Mouse (Mus musculus): ENCODE results near the gene Gm21992. TPM values are rescaled to one million over a fixed set of nuclear protein-coding genes. Genes with fewer than 3 reads are reported as not detected.
A peak's percentile ranks its signal among the peaks of the same experiment; 100 is the strongest.

Gm21992 gene
- polyA plus RNA-seq, 1 experiment, result 32.0 TPM

GRCm38 (mm10) chr19:4849800-4850199 lies 38.4 kb upstream of the Gm21992 start:
- TF ChIP-seq POLR2A (IDR thresholded peaks at IDR 0.05; ENCODE audit: low read depth, low read length), result no peak
- TF ChIP-seq CTCF (conservative IDR thresholded peaks at IDR 0.05; ENCODE audit: insufficient read depth, insufficient read length, low read depth, low read length), result no peak
- Histone ChIP-seq H3K4me1 (ENCODE audit: control insufficient read depth, insufficient read depth, low read length) (peaks cover 4% of the 10 kb centered on the region; the same call in 1 of the 2 replicates), H3K4me3 (ENCODE audit: insufficient read depth, low read depth, low read length) (no peak overlapping the region), H3K27me3 (replicated peaks; ENCODE audit: control insufficient read depth, insufficient read depth, low read length) (no peaks in the 10 kb centered on the region), H3K27ac (ENCODE audit: insufficient read depth, low read depth, low read length) (no peak overlapping the region), H3K36me3 (ENCODE audit: control insufficient read depth, insufficient read depth, low read length) (no peaks in the 10 kb centered on the region)
- DNase-seq, result no peak
- WGBS, result 76% methylated on average over 4 of the region's 4 CpGs

- WGBS, result 18% methylated on average over 7 of the region's 7 CpGs
- peak; percentile 72 for DNase-seq
- H3K27ac ChIP-seq (ENCODE audit: insufficient read depth, low read depth, low read length), result no peak overlapping the region
- H3K36me3 ChIP-seq (ENCODE audit: control insufficient read depth, insufficient read depth, low read length), result no peaks in the 10 kb centered on the region
- no peaks in the 10 kb centered on the region for H3K27me3 ChIP-seq (replicated peaks; ENCODE audit: control insufficient read depth, insufficient read depth, low read length)
- H3K4me1 ChIP-seq (ENCODE audit: control insufficient read depth, insufficient read depth, low read length), result no peaks in the 10 kb centered on the region
- no peak overlapping the region for H3K4me3 ChIP-seq (ENCODE audit: insufficient read depth, low read depth, low read length)
- peak; percentile 93 for TF ChIP-seq CTCF (conservative IDR thresholded peaks at IDR 0.05; ENCODE audit: insufficient read depth, insufficient read length, low read depth, low read length)
- no peak for TF ChIP-seq POLR2A (IDR thresholded peaks at IDR 0.05; ENCODE audit: low read depth, low read length)
Observed at GRCm38 (mm10) chr19:4847490-4847889, 36.1 kb upstream of the Gm21992 start.

GRCm38 (mm10) chr19:4845846-4846245 lies 34.4 kb upstream of the Gm21992 start:
- TF ChIP-seq POLR2A (IDR thresholded peaks at IDR 0.05; ENCODE audit: low read depth, low read length), result no peak
- no peak for TF ChIP-seq CTCF (conservative IDR thresholded peaks at IDR 0.05; ENCODE audit: insufficient read depth, insufficient read length, low read depth, low read length)
- no peak for DNase-seq
- WGBS, result 61% methylated on average over 2 of the region's 2 CpGs
- no peak overlapping the region for H3K4me3 ChIP-seq (ENCODE audit: insufficient read depth, low read depth, low read length)
- H3K36me3 ChIP-seq (ENCODE audit: control insufficient read depth, insufficient read depth, low read length), result no peaks in the 10 kb centered on the region
- no peak overlapping the region for H3K27ac ChIP-seq (ENCODE audit: insufficient read depth, low read depth, low read length)
- no peaks in the 10 kb centered on the region for H3K27me3 ChIP-seq (replicated peaks; ENCODE audit: control insufficient read depth, insufficient read depth, low read length)
- H3K4me1 ChIP-seq (ENCODE audit: control insufficient read depth, insufficient read depth, low read length), result no peaks in the 10 kb centered on the region

DNA sequence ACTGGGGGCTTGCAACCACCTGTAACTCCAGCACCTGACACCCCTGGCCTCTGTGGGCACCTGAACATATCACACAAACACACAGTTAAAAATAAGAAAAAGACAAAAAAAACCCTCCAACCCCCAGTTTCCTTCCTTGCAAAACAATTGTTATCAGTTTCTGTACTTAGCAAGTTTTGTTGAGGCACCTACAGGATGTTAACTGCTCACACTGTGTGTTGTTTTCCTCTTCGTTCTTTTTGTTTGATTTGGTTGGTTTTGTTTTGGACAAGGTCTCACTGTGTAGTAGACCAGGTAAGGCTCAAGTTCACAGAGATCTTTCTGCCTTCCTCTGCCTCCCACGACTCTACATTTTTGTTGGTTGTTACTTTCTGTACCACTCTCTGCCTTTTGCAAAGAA lies 31.2 kb upstream of the Gm21992 start:
- Histone ChIP-seq H3K27ac (ENCODE audit: insufficient read depth, low read depth, low read length) (no peak overlapping the region), H3K27me3 (replicated peaks; ENCODE audit: control insufficient read depth, insufficient read depth, low read length) (no peaks in the 10 kb centered on the region), H3K4me1 (ENCODE audit: control insufficient read depth, insufficient read depth, low read length) (peaks cover 7% of the 10 kb centered on the region; the same call in 1 of the 2 replicates), H3K4me3 (ENCODE audit: insufficient read depth, low read depth, low read length) (no peak overlapping the region), H3K36me3 (ENCODE audit: control insufficient read depth, insufficient read depth, low read length) (no peaks in the 10 kb centered on the region)
- no peak for TF ChIP-seq CTCF (conservative IDR thresholded peaks at IDR 0.05; ENCODE audit: insufficient read depth, insufficient read length, low read depth, low read length)
- TF ChIP-seq POLR2A (IDR thresholded peaks at IDR 0.05; ENCODE audit: low read depth, low read length), result no peak
- 56% methylated on average over 2 of the region's 2 CpGs for WGBS
- no peak for DNase-seq

DNA sequence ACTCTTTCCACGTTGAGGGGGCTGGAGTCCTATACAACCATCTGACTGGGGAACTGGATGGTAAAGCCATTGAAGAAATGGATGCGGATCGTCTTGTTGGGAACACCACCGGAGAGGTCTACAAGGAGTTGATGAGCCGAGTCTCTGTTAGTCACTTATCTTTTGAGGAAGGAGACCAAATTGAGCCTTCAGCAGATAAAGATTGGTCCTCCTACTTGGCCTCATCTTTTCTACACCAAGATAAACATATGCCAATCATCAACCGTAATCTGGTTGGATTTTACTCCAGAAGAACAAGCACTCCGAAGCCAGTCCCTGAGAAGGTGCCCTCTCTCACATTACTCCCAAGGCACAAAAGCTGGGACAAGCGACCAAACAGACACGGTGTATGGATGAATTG lies 29.4 kb upstream of the Gm21992 start:
- peaks cover 9% of the 10 kb centered on the region; the same call in 1 of the 2 replicates for H3K4me1 ChIP-seq (ENCODE audit: control insufficient read depth, insufficient read depth, low read length)
- H3K27ac ChIP-seq (ENCODE audit: insufficient read depth, low read depth, low read length), result no peak overlapping the region
- no peak for DNase-seq
- no peaks in the 10 kb centered on the region for H3K27me3 ChIP-seq (replicated peaks; ENCODE audit: control insufficient read depth, insufficient read depth, low read length)
- no peak overlapping the region for H3K4me3 ChIP-seq (ENCODE audit: insufficient read depth, low read depth, low read length)
- no peaks in the 10 kb centered on the region for H3K36me3 ChIP-seq (ENCODE audit: control insufficient read depth, insufficient read depth, low read length)
- 85% methylated on average over 9 of the region's 9 CpGs for WGBS
- TF ChIP-seq POLR2A (IDR thresholded peaks at IDR 0.05; ENCODE audit: low read depth, low read length), result no peak
- no peak for TF ChIP-seq CTCF (conservative IDR thresholded peaks at IDR 0.05; ENCODE audit: insufficient read depth, insufficient read length, low read depth, low read length)

- H3K4me3 ChIP-seq (ENCODE audit: insufficient read depth, low read depth, low read length), result peak within 1 kb of the TSS; percentile 68
- peaks cover 15% of the 10 kb centered on the region; the same call in 1 of the 2 replicates for H3K4me1 ChIP-seq (ENCODE audit: control insufficient read depth, insufficient read depth, low read length)
- peak; percentile 99 for DNase-seq
- H3K27ac ChIP-seq (ENCODE audit: insufficient read depth, low read depth, low read length), result peak within 1 kb of the TSS; percentile 45
- no peak; the same call in 1 of the 2 replicates for TF ChIP-seq CTCF (conservative IDR thresholded peaks at IDR 0.05; ENCODE audit: insufficient read depth, insufficient read length, low read depth, low read length)
- TF ChIP-seq POLR2A (IDR thresholded peaks at IDR 0.05; ENCODE audit: low read depth, low read length), result peak; percentile 79
- H3K27me3 ChIP-seq (replicated peaks; ENCODE audit: control insufficient read depth, insufficient read depth, low read length), result no peaks in the 10 kb centered on the region
- H3K36me3 ChIP-seq (ENCODE audit: control insufficient read depth, insufficient read depth, low read length), result no peaks in the 10 kb centered on the region
- WGBS, result under 1% methylated on average over 25 of the region's 25 CpGs
Observed at GRCm38 (mm10) chr19:4839149-4839548, 27.7 kb upstream of the Gm21992 start, which contains the start of the genes Ccs and Ccdc87. Gene Ccs (minus strand): TSS chr19:4839332. Gene Ccdc87 (plus strand): TSS chr19:4839366.

DNA sequence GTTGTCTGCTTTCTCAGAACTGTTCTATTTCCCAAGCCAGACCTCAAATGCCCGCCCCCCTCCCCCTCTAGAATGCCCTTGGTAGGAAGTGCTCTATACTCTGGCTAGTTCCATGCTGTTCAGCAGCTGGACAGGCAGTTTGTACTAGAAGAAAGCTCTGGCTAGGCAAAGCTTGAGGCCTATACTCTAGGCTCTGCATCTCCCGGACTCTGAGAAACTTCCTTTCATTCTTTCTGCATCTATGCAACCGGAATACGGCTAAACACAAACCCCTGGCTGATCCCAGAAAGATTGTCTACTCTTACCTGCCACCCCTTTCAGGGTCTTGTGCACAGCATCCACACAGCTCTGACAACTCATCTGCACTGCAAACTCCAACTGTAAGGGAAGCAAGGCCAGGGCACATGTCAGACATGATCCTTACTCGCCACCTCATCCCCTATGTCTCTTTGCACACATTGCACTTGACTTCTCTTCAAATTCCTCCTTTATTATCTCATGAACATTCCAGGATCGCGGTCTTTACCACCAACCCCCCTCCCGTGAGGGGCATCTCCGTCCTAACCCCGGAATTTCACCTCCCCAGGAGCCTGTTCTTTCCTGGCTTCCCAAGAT lies 27.2 kb upstream of the Gm21992 start:
- Histone ChIP-seq H3K27ac (ENCODE audit: insufficient read depth, low read depth, low read length) (peak overlapping the region; percentile 45), H3K4me1 (ENCODE audit: control insufficient read depth, insufficient read depth, low read length) (peaks cover 15% of the 10 kb centered on the region; the same call in 1 of the 2 replicates), H3K27me3 (replicated peaks; ENCODE audit: control insufficient read depth, insufficient read depth, low read length) (no peaks in the 10 kb centered on the region), H3K36me3 (ENCODE audit: control insufficient read depth, insufficient read depth, low read length) (no peaks in the 10 kb centered on the region), H3K4me3 (ENCODE audit: insufficient read depth, low read depth, low read length) (peak overlapping the region; percentile 68)
- TF ChIP-seq POLR2A (IDR thresholded peaks at IDR 0.05; ENCODE audit: low read depth, low read length), result no peak
- no peak for TF ChIP-seq CTCF (conservative IDR thresholded peaks at IDR 0.05; ENCODE audit: insufficient read depth, insufficient read length, low read depth, low read length)
- WGBS, result 8% methylated on average over 10 of the region's 10 CpGs
- DNase-seq, result peak; percentile 20

Data from kidney, adult 2 months (tissue).